Mouse (Mus musculus): ENCODE data around the gene Zfp428. TPM values are rescaled to one million over a fixed set of nuclear protein-coding genes. Genes with fewer than 3 reads are reported as not detected.

Zfp428 gene
- polyA plus RNA-seq, 1 experiment from 2014 or later: 201 TPM

Other genes with a start within 250 kb of the Zfp428 start
- gene Zfp93, start 236.6 kb upstream of the Zfp428 start, polyA plus RNA-seq (2014; fragmentation: Nextera tagmentation; extraction: Ambion mirVana): 8.1 and 9.5 TPM in 2 replicates
- 33.5 and 34.0 TPM in 2 replicates for gene Zfp61, start 205.8 kb upstream of the Zfp428 start, polyA plus RNA-seq (2014; fragmentation: Nextera tagmentation; extraction: Ambion mirVana)
- gene Zfp94, start 190.3 kb upstream of the Zfp428 start, polyA plus RNA-seq (2014; fragmentation: Nextera tagmentation; extraction: Ambion mirVana): 19.6 and 20.9 TPM in 2 replicates
- gene Tescl, start 173.1 kb upstream of the Zfp428 start, polyA plus RNA-seq (2014; fragmentation: Nextera tagmentation; extraction: Ambion mirVana): 0.31 TPM in 1 of 2 replicates, not detected in the other
- not detected in 2 replicates for gene Lypd5, start 157.8 kb upstream of the Zfp428 start, polyA plus RNA-seq (2014; fragmentation: Nextera tagmentation; extraction: Ambion mirVana)
- 1.7 and 2.8 TPM in 2 replicates for gene Kcnn4, start 136.7 kb upstream of the Zfp428 start, polyA plus RNA-seq (2014; fragmentation: Nextera tagmentation; extraction: Ambion mirVana)
- gene Smg9, start 107.4 kb upstream of the Zfp428 start, polyA plus RNA-seq (2014; fragmentation: Nextera tagmentation; extraction: Ambion mirVana): 30.1 and 30.3 TPM in 2 replicates
- gene Irgc1, start 54.7 kb upstream of the Zfp428 start, polyA plus RNA-seq (2014; fragmentation: Nextera tagmentation; extraction: Ambion mirVana): not detected in 2 replicates
- 1.6 and 1.9 TPM in 2 replicates for gene Plaur, start 44.5 kb upstream of the Zfp428 start, polyA plus RNA-seq (2014; fragmentation: Nextera tagmentation; extraction: Ambion mirVana)
- gene Cadm4, start 25.0 kb upstream of the Zfp428 start, polyA plus RNA-seq (2014; fragmentation: Nextera tagmentation; extraction: Ambion mirVana): 22.7 and 28.3 TPM in 2 replicates
- gene AC161166.1, start 5.4 kb downstream of the Zfp428 start, polyA plus RNA-seq (2014; fragmentation: Nextera tagmentation; extraction: Ambion mirVana): 0.65 and 0.98 TPM in 2 replicates
- gene Irgq, start 23.7 kb downstream of the Zfp428 start, polyA plus RNA-seq (2014; fragmentation: Nextera tagmentation; extraction: Ambion mirVana): 28.0 and 33.5 TPM in 2 replicates
- gene Pinlyp, start 39.1 kb downstream of the Zfp428 start, polyA plus RNA-seq (2014; fragmentation: Nextera tagmentation; extraction: Ambion mirVana): not detected in 2 replicates
- 47.4 and 52.3 TPM in 2 replicates for gene Xrcc1, start 39.3 kb downstream of the Zfp428 start, polyA plus RNA-seq (2014; fragmentation: Nextera tagmentation; extraction: Ambion mirVana)
- gene Ethe1, start 80.5 kb downstream of the Zfp428 start, polyA plus RNA-seq (2014; fragmentation: Nextera tagmentation; extraction: Ambion mirVana): 25.8 and 26.4 TPM in 2 replicates
- gene Zfp575, start 80.6 kb downstream of the Zfp428 start, polyA plus RNA-seq (2014; fragmentation: Nextera tagmentation; extraction: Ambion mirVana): 10.3 and 11.4 TPM in 2 replicates
- gene Phldb3, start 103.8 kb downstream of the Zfp428 start, polyA plus RNA-seq (2014; fragmentation: Nextera tagmentation; extraction: Ambion mirVana): not detected in 2 replicates
- 0.27 and 0.29 TPM in 2 replicates for gene Lypd3, start 129.5 kb downstream of the Zfp428 start, polyA plus RNA-seq (2014; fragmentation: Nextera tagmentation; extraction: Ambion mirVana)
- not detected in 2 replicates for gene Tex101, start 169.7 kb downstream of the Zfp428 start, polyA plus RNA-seq (2014; fragmentation: Nextera tagmentation; extraction: Ambion mirVana)
- gene BC049730, start 202.2 kb downstream of the Zfp428 start, polyA plus RNA-seq (2014; fragmentation: Nextera tagmentation; extraction: Ambion mirVana): not detected in 2 replicates
- gene Gm4763, start 219.9 kb downstream of the Zfp428 start, polyA plus RNA-seq (2014; fragmentation: Nextera tagmentation; extraction: Ambion mirVana): not detected in 2 replicates

Measured in hindbrain, embryonic 14.5 days (tissue).